Mouse (Mus musculus) kidney, adult 9 months (tissue): ENCODE measurements around the gene Sptbn1.
A peak's percentile ranks its signal among the peaks of the same experiment; 100 is the strongest.

Experiments used
- DNase-seq: peaks from one replicate; pipeline ENCODE4 v3.0.0; 2022

The Sptbn1 gene

DNA sequence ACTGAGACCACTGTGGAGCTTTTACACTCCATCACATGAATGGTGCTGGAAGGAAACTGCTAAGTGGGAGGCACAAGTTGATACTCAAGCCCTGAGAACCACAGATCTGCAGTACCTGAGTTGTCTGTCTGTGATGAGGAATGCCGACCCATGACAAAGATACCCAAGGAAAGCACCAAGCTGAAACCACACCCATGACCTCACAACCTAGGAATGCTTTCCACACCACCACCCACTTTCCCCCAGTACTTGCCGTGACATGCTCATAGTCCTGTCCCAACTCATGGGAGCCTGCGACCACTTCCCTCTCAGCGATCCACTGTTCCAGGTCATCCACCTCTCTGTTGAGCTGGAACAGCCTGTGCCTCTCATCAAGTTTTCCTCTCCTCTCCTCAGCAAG, 149.9 kb downstream of the Sptbn1 start:
- no peak for DNase-seq

DNA sequence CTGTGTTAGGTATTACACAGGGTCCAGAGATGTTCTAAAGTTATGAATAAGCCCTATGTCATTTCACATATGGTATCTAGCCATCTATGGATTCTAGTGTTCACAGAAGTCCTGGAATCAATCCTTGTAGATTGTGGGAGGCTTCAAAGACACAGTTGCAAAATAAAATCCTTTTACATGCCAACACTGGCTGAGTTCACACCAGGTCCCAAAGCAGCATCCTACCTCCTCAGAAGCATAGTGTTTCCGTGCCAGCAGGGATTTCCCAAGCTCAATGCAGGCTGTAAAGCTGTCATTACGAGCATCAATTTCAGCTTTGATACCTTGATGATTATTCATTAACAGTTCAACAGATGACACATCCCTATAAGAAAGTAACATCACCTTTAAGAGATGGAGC, 154.3 kb downstream of the Sptbn1 start:
- DNase-seq, result no peak

DNA sequence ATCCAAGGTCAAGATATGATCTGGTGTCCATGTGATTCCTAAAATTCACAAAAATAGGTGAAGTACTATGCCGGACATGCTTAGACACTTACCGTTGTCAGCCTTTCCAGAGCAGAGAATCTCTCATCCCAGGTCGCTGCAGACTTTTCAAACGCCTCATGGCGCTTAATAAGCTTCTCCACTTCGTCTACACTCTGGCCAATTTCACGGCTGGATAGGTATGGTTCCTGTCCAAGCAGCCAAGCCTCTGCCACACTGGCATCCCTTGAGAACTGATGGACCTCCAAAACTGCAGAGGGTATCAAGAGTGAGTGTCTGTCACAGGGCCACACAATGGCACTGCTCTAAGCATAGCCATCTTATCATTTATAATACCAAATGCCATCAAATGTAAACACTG, 157.3 kb downstream of the Sptbn1 start:
- DNase-seq, result no peak

DNA sequence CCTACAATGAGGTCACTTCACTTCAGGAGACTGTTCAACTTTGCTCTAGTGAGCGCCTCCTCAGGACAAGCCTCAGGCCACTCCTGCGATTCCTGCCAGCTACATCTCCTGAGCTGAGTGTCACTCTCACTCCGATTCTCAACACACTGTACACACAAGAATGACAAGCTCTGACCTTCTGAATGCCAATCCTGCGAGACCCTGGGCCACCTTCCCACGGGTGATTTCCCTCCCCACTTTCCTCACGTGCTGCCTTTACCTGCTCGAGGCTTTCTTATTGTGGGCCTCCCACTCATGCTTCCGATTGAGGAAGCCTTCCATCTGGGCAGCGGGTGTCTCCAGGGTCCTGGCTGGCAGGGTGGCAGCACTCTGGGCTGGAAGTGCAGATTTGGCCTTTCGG, 163.8 kb downstream of the Sptbn1 start:
- DNase-seq, result no peak

DNA sequence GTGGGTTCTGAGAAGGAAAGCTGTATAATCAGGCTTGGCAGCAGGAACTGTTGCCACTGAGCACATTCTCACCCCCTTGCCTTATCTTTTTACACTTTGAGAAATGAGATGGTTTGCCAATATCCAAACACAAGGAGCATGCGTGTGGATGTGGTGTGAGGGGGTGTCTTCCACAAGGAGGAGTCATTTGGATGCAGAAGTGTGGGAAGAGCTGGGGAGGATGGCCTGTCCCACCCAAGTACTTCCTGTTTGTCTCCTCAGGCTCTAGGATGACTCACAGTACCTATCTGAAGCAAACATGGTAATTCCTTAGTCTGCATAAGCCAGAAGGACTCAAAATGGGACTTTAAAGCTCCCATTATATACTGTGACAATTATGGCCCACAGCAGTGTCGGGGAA, 165.4 kb downstream of the Sptbn1 start:
- no peak for DNase-seq

DNA sequence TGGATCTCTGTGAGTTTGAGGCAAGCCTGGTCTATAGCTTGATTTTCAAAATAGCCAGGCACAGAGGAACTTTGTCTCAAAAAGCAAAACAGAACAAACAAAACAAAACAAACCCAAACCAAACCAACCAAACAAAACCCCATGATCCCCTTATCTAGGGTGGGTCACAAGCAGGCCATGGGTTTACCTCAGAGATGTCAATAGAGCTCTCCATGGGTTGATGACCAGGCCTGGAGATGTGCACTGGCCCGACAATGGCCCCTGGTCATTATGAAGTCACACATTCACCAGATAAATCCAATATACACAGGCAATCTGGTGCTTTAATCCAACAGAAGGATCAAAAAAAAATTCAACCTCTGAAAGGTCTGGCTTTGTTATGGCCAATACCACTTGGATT, 166.2 kb downstream of the Sptbn1 start:
- DNase-seq, result no peak

DNA sequence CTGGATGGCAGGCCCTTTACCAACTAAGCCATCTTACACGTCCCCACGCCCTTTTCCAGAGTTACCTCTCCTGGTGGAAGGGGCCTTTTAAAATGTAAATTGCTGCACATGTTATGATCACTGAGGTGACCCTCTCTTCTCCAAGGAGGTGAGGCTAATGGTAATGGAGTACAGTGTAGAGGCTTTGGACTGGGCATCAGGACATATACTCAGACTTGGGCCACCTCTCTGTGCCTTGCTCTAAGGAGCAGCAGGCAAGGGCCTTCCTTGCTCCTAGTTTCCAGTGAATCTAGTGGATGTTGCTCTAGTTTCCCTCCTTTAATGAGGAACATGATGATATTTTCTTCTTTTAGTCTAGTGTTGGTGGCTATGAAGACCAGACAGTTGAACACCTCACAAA, 166.8 kb downstream of the Sptbn1 start:
- DNase-seq, result no peak

DNA sequence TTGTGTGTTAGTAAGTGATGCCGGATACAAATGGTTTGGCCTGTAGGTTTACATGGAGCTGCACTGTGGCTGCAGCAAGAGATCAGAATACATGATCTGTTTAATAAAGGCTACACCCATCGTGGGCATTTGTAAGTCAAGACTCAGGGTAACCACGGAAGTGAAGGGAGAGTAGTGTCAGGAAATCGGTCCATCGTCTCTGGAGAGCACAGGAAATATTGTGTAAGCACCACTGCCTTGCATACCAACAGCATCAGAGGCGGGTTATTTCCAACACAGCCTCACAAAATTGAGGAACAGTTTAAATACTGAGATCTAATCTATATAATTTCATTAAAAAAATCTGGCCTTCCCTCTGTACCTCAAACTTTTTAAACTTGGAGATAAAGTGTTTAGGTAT, 168.1 kb downstream of the Sptbn1 start:
- DNase-seq, result no peak

DNA sequence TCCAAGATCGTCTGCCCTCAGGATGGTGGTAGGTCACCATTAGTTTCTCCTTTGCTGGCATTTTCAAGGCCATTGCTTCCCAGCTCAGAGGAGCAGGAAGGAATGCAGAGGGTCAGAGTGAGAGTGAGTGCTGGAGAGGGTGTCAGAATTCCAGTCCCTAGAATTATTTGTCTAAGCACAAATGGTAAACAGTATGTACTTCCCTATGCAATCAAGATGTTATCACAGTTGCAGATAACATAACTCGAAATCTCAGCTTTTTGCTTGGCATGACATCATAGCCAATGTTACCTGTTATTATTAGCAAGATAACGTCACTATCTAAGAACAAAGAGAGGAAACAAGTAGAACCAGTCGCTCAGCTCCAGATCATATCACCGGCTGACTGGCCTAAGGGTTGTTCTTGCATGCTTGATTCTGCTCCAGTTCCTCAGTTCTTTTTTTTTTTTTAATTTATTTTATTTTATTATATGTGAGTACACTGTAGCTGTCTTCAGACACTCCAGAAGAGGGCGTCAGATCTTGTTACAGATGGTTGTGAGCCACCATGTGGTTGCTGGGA, 172.7 kb downstream of the Sptbn1 start:
- DNase-seq, result no peak

DNA sequence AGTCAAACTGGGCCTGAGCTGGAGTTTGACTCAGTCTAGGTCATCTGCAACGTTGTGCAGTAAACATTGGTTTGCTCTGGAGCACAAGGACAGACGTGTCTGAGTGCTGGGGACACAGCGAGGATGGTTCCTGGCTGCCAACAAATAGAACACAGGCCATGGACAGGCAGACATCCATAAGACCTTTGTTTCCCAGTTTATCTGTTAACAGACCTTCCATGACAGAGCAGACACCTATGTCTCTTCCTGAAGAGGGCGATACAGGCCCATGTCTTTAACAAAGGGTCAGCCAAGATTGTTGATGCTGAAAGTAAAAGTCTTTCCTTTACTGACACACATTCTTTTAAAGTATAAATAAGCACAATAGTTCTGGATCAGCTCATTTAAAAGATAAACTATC, 176.1 kb downstream of the Sptbn1 start:
- peak; percentile 29 for DNase-seq

DNA sequence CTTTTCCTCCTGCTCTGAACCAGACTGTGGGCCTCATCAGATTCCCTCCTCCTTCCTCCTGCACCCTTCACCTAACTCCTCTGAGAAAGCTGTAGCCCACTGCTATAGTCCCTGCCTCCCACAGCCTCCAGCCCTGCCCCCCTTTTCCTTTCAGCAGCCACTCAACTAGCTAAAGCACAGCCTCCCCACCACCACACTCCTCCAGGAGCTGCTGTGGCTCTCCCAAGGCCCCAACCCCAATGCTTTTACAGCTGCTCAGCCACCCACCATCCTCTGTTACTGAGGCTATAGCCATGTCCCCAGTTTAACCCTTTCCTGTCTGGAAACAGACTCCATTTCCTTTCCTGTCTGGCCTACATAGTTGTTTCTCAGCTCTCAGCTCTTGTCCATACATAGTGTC, 182.9 kb downstream of the Sptbn1 start:
- DNase-seq, result no peak

DNA sequence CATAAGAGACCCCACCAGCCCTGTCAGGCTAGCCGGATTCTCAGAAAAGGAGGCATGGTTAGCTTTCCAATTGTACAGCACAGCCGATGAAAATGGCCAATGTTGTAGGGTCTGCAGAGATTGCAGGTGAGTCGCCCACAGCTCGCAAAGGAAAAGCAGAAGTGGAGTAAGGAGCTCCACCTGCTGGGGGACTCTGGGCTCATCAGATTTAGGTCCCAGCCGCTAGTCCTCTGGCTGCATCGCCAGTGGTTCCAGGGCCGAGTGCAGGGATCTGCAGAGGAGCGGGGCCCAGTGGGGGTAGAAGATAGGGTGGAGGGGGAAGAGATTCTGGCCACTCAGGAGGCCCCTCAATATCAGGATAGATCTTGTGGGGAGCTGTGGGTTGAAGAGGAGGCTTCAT, 210.7 kb downstream of the Sptbn1 start:
- DNase-seq, result no peak
